Mouse (Mus musculus): ENCODE data around the gene Dnajc8. TPM values are rescaled to one million over a fixed set of nuclear protein-coding genes. Genes with fewer than 3 reads are reported as not detected.
"Not testable (repeated sequence)": the region's sequence is repeated elsewhere in the genome, so short reads cannot be mapped to it uniquely, and the experiment has no call there.

Dnajc8 gene
- total RNA-seq, 2 experiments from 2014 or later: 83.6 to 83.7 TPM

DNA sequence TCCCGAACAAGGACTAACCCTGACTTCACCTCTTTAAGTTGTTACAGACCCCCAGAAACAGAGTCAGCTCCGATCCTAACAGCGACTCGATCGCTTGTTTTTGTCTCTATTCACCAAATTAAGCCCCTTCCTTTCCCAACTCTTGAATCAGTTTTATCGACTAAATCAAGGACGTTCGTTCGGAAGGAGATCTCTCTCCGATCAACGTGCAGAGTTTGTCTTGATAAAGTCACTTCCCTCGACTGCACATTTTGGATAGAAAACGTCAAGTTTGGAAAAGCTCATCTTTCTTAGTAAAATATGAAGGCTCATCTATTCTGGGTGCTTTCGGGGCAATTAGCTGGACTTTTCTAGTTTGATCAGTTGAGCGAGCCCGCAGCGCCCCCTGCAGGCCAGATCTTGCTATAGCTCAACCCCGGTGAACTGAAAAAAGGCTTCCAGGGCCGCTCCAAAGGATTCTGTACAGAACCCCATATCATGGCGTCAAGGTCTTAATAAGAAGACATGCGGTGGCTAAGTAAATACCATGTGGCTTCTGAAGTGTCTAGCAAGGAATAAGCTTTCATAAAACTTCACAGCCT is 20.7 kb upstream of the Dnajc8 start:
- DNase-seq: peak; percentile 85
- intact Hi-C loops (cut with DNase I): loop anchor here (5.0 kb wide), 1 partner anchor 52 kb away; the partner anchor contains the start of gene Med18

DNA sequence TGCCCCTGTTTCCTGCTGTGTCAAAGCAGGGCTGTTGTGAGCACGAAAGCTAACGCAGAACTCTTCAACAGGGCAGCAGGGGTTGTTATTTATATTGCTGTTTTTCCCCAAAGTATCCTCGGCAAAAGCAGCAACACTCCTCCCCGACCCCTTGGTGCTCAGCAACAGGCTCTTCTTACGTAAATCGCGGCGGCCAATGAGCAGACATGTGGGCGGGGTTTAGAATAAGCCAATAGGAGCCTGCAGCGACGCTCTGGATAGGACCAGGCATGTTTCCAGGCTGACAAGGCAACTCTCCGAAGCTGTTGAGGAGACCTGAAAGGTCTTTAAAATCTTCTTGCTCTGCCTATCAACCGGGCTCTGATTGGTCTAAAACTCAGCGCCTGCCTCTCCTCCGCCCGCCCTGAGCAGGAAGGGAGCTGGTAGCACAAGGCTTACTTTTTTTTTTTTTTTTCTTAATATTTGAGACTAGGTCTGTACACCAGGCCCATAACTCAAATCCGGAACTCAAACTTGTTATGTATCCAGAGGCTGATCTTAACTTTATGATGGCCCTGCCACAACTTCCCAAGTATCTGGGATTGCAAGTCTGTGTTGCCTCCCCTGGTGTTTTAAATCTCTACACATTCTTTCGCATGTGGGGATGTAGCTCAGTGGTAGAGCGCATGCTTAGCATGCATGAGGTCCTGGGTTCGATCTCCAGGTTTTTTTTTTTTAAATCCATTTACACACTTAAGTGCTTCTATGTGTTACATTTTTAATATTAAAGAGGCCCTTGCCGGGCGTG is 19.8 kb upstream of the Dnajc8 start:
- DNase-seq: peak; percentile 91
- intact Hi-C loops (cut with DNase I): no loop called here

DNA sequence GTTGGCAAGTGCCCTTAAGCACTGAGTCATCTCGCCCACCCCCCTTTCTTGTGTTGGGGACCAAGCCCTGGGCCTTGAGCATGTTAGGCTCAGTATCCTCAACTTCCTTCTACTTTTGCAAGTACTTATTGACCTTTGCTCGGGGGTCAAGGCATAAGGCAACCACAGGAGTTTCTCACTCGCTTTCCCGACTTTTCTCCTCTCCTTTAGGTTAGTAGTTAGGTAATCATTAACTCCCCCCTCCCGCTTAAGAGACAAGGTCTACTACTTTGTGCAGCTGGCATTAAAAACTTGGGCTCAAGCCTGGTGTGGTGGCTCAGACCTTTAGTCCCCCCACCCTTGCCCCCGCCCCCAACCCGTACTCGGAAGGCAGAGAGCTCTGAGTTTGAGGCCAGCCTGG is 17.3 kb upstream of the Dnajc8 start:
- intact Hi-C loops (cut with DNase I): no loop called here
- DNase-seq: no peak

DNA sequence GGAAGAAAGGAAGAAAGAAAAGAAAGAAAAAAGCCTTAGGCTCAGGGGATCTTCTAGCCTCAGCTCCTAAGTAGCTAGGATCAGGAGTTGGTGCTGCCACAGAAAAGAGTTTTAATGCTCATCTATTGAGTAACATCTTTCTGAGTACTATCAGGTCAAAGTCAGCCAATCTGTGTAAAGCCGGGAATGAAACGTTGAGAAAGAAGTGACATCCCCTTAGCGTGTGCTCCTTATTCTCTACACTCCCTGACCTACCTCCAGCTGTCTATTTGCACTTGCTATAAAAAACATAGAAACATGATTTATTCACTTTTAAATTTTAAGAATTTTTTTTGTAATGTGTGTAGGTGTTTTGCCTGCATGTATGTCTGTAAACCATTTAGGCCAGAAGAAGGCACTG is 16.2 kb upstream of the Dnajc8 start:
- DNase-seq: no peak
- intact Hi-C loops (cut with DNase I): no loop called here

DNA sequence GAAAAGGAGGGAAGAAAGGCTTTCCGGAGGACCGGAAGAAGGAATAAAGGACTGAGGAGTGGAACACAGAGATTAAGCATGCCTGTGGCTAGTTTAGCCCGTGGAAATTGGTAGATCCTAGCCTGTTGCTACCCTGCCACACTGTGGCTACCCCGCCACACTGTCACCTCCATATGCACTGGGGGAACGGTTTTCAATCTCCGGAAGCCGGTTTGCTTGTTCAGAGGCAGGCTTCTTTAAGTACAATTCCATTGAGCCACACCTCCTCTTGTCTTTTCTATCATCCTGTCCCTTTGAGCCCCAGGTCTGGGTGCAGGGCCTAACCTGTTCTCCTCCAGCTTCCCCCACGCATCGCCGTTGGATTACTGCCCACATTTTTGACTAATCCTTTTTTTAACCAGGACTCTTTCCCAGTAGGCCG is 11.0 kb upstream of the Dnajc8 start:
- no peak for DNase-seq
- intact Hi-C loops (cut with DNase I): no loop called here

DNA sequence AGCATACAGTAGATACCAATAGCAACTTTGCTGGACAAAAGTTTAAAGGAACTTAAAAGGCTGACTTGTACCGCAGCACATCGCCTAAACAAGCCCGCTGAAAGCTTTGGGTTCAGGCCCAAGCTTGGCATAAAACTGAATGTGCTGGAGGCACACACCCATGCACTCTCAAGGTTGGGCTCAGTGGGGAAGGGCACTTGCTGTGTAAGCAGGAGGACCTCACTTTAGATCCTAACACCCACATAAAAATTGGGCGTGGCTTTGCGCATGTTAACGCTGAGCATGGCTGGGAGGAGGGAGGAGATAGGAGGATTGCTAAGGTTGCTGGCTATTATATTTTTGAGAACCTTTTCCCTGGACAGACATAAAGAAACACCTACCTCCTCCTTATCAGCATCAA is 10.5 kb upstream of the Dnajc8 start:
- intact Hi-C loops (cut with DNase I): no loop called here

DNA sequence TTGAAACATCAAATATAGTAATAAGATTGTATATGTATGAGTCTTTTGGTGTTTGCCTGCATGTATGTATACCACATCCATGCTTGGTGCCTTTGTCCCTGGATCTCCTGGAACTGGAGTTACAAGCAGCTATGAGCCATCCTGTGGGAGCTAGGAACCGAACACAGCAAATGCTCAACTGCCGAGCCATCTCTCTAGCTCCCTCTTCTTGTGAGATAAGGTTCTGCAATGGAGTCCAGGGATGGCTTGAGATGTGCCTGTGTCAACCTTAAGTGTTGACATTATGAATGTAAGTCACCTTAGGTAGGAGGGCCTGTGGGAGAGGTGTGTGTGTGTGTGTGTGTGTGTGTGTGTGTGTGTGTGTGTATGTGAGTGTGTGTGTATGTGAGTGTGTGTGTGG is 8.7 kb upstream of the Dnajc8 start:
- intact Hi-C loops (cut with DNase I): no loop called here
- no peak for DNase-seq

More for the DNA sequence above, 10.5 kb upstream of the Dnajc8 start:
- DNase-seq: no peak

DNA sequence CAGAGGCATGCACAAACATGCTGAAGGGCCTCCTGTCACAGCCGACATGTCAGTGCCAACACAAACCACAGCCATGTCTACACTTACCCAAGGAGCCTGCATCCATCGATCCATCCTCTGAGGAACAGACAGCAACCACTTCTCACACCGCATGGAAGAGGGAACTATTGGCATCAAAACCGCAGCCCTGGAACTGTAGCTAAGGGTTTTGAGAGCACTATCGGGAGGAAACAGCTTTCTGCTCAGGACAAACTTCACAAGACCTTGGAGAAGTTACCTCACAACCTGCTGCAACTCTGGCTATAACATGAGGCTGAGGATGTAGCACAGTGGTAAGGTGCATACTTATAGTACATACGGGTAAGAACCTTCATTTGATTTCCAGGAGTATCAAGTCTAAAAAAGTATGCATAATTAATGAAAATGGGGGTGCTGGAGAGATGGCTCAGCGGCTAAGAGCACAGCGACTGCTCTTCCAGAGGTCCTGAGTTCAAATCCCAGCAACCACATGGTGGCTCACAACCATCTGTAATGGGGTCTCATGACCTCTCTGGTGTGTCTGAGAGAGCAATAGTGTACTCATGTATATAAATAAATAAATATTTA is 7.3 kb upstream of the Dnajc8 start:
- no peak for DNase-seq
- intact Hi-C loops (cut with DNase I): no loop called here

DNA sequence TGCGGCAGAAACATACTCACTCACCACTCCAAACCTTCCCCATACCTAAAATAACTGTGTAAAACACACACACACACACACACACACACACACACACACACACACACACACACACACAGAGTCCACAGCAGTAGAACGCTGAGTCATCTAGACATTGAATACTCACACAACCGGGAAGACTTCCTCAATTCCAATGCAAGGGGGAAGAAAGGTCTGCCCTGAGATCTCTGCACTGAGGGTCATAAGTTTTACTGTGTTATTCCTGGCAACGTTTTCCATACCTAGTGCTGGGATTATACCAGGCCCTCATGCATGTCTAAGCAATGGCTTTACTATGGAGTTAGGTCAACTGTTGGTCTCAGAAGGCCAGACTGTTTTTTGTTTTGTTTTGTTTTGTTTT is 6.0 kb upstream of the Dnajc8 start:
- intact Hi-C loops (cut with DNase I): no loop called here
- no peak for DNase-seq

DNA sequence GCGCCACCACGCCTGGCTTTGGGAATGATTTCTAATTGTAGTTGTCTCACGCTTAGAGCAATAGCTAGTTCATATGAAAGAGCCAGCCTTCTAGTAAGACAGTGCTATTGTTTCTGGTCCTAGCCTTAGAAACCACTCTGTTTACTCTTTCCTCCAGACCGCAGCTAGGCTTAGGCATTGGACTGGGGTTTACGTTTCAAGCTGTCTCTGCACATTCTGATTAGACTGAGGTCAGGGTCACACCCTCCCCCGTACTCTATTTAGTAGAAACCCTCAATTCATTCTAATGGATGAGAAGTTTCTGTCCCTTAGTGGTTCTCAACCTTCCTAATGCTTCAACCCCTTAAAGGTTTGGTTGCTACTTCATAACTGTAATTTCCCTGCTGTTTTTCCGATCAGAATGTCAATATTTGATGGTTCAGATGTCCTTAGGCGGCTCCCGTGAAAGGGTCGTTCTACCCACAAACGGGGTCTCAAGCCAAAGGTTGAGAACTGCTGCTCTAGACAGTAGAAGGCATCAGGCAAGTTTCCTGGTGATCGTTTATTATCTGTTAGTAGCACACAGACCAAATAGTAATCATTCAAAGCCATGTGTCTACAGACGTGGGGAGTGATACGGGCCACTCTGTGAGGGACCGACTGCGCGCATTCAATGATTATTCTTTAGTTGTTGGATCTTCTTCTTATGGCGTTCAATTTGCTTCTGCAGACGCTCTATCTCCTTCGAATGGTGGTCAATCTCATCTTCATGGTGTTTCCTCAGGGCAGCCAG is 5.1 kb upstream of the Dnajc8 start:
- intact Hi-C loops (cut with DNase I): no loop called here

DNA sequence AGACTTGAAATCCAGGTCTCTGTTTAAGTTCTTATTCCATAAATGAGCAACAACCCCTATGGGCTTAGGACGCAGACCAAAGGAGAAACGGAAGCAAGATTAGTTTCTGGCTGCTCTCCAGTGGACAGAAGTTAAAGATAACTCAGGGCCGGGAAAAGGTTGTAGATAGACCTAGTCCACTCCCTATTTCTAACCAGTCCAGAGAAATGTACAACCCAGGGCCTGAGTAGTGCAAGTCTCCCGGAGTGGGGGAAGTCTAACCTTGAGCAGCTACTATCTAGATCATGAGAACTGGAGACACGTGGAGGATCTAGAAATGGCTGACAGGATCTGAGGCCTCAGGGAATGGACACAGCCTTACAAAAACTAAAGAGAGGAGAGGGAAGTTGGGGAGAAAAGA is 2.9 kb upstream of the Dnajc8 start:
- no peak for DNase-seq
- intact Hi-C loops (cut with DNase I): no loop called here

More for the DNA sequence above, 5.1 kb upstream of the Dnajc8 start:
- DNase-seq: no peak

DNA sequence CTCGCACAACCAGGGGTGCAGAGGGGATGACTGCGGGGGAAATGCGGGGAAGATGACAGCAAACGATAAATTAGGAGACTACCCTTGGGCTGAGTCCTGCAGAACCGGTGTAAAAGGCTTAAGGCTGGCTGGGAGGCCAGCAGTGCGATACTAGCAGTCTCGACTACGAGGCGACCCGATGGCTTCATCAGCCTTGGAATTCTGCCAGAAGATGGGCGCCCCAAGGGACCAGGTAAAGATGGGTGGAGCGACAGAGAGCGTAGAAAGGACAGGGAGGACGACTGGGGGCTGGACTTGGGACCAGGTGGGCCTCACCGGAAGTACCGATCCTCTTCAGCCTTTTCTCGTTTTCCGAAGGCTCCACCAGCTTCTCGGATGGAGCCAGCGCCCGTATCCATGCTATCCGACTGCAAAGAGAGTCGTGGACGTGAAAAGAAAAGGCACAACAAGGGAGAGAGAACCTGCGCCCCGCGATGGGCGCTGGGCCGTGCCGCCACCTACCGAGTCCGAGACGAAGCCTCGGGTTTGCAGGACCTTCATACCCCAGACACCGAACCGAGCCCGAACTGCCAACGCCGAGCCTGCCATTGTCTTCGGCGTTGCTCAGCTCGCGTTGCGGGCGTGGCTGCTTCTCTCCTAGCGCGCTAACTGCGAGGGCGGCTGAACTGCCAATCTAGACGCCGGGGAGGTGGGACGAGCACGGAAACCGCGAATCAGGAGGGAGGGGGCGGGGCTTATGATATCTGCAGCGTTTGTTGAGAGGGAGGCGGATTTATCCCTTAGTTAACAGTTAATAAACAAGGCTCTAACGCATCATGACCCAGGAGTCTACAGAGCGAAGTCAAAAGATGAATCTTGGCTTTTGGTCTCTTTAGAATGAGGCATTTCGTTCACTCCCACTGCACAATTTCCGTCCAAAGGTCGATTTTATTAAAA is 2.1 kb upstream of the Dnajc8 start, which contains the start of gene Atpif1:
TSS of gene Atpif1 (minus strand) at position 679 of the 936 bp plus-strand sequence.
- intact Hi-C loops (cut with DNase I): no loop called here
- DNase-seq: peak; percentile 96

DNA sequence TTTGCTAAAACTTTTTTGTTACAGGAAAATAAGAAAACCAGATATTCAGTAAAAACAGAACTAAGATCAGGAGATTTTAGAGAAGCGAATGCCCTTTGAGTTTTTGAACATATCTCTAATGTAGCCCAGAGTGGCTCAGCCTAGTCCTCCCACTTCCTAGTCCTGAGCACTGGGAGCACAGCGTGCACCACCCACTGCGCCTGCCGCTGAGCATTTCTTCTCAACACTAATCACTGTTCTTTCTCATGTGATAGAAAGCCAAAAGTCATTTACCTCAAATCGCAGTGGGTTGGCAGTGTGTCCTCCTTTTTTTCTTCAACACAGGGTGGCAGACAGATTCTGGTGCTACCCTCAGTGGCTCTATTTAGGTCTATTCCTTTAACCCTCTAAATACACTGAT is 4.1 kb downstream of the Dnajc8 start:
- no peak for DNase-seq
- intact Hi-C loops (cut with DNase I): no loop called here

DNA sequence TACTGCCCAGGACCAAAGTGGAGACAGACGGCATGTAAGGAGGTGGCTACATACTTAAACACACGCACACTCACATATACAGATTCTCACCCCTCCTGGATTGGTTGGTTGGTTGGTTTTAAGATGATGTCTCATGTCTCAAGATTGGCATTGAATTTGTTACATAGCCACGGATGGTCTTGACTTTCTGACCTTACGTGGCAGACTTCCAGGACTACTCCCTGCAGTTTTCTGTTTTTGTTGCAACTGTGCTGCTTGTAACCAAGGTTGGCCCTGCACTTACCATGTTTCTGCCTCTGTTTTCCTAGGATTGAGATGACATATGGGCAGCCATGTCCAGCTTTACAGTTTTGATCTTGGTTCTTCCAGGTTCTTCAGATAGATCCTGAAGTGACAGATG is 6.1 kb downstream of the Dnajc8 start:
- no peak for DNase-seq
- intact Hi-C loops (cut with DNase I): no loop called here

DNA sequence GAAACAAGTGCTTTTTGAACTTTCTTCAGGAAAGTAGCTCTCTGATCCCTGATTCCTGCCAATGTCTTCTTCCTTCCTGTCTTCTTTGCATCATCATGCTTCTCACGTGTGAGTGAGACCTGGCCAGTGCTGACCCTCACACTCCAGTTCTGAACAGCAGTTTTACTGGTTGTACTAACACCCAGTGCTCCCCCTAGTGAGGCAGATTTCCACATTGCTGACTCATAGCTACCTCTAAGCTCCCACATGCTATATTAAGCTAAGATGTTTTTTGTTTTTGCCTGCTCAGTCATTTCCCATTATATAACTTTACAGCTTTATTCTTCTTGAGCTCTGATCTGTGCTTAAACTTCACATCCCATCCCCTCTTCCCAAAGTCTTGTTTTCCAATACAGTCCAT is 7.4 kb downstream of the Dnajc8 start:
- DNase-seq: no peak
- intact Hi-C loops (cut with DNase I): no loop called here

DNA sequence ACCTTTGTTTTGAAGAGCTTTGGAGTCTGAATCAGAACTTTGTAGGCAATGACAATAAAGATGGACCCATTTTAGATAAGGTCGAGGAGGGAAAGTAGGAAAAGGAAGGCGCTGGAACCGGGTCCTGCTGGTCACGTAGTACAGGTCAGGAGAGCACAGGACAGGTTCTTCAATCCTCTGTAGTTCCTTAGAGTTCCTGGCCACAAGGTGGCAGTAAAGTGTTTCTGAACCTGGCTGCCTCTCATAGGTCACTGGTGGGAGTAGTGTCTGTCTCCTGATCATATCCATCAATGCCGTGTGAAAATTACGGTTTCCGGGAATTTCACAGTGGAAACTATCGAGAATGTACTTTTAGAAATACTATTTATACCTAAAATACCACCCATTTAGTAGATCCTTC is 10.5 kb downstream of the Dnajc8 start:
- intact Hi-C loops (cut with DNase I): no loop called here
- DNase-seq: peak; percentile 56

DNA sequence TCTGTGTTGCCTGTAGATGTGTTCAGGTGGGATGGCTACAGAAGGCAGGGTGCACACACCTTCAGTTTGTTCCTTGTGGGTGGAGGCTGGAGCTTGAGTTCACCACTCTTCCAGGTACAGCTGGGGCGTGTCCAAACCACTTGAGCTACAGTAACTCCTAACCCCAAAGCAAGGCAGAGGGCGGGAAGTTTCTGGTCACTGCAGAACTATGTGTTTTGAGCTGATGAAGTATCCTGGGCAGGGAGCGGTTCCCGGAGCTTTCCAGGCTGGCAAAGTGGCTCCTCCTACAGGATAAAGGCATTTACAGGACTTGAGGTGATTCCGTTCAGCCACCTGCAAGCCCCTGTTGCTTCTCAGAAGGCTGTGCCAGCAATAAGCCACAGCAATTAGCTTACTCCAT is 18.9 kb downstream of the Dnajc8 start:
- no peak for DNase-seq
- intact Hi-C loops (cut with DNase I): loop anchor here (5.0 kb wide), 1 partner anchor 83 kb away; the partner anchor contains the start of gene Eya3

DNA sequence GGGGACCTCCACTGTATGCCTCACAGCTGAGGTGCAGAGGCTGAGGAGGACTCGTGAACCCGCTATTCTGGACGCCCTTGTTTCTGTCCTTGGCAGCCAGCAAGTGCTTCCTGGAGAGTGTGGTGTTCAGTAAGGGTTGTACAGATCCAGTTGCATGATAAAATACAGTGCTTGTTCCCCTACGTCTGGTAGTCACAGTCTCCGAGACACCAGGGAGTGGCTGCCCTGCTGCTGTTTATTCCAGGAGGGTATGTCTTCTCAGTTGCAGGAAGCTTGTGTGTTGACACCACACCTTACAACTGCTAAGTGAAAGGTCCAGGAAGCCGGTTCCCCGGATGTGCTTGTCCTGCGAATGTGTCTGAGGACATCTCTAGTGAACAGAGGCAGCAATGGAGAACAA is 19.3 kb downstream of the Dnajc8 start:
- DNase-seq: no peak
- intact Hi-C loops (cut with DNase I): loop anchor here (5.0 kb wide), 1 partner anchor 83 kb away; the partner anchor contains the start of gene Eya3

DNA sequence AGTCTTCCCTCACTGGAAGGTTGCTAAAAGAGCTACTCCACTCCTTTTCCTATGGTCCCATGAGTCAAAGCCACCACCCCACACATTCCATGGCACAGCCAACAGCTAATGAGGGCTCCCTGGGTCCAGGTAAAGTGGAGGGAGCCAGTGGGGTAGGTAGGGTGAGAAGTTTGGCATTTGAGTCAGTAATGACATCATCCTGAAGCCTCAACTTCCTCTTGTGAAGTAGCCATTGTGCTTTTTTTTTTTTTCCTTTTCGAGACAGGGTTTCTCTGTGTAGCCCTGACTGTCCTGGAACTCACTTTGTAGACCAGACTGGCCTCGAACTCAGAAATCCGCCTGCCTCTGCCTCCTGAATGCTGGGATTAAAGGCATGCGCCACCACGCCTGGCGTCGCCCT is 20.2 kb downstream of the Dnajc8 start:
- DNase-seq; intact Hi-C loops (cut with DNase I): not testable (repeated sequence)

DNA sequence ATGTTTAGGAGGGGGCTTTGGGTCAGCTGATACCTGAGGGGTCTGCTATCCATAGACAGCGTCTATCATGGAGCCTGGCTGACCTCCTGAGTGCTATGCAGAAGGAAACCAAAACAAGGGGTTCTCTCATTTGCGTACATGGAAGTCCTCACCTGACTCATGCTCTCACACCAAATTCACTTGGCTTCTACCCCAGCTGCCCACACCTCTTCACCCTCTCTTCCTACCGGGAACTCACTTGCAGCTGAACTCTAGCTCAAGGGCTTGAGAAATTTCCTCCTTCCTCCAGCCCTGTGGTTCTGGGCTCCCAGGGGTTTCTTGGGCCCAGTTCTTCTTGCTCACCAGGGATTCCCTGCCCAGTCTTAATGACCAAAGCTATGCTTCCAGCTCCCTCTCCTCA is 27.9 kb downstream of the Dnajc8 start:
- no peak for DNase-seq
- intact Hi-C loops (cut with DNase I): no loop called here
